ENCODE assay signal across 19 mouse cellular contexts in the genomic region with DNA sequence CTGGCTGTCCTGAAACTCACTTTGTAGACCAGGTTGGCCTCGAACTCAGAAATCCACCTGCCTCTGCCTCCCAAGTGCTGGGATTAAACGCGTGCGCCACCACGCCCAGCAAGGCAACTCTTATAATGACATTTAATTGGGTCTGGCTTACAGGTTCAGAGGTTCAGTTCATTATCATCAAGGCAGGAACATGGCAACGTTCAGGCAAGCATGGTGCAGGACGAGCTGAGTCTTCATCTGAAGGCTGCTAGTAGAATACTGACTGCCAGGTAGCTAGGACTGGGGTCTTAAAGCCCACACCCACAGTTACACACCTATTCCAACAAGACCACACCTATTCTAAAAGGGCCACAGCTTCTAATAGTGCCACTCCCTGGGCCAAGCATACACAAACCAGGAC. TPM values are rescaled to one million over a fixed set of nuclear protein-coding genes. Genes with fewer than 3 reads are reported as not detected.
"Had no signal": no experiment of that assay in that cellular context is flagged by ENCODE, and none has a peak within 500 bp of the region (broad histone marks: within the 10 kb centered on the region; RNA-seq: fewer than 3 reads in every experiment).

No protein-coding gene starts in this region.

RNA-seq across cellular contexts. Expression of gene Gm49361, which starts 57.8 kb away (rescaled TPM):
- polyA plus RNA-seq: cerebellum, adult 2 months; cortical plate, adult 2 months; embryonic facial prominence, embryonic 10.5 days; embryonic facial prominence, embryonic 11.5 days; embryonic facial prominence, embryonic 12.5 days; embryonic facial prominence, embryonic 13.5 days; embryonic facial prominence, embryonic 14.5 days; embryonic facial prominence, embryonic 15.5 days; forebrain, embryonic 10.5 days; forebrain, embryonic 11.5 days; forebrain, embryonic 12.5 days; forebrain, embryonic 13.5 days; forebrain, embryonic 14.5 days; forebrain, embryonic 15.5 days; forebrain, embryonic 16.5 days; forebrain, postnatal 0 days; frontal cortex, adult 2 months; gonadal fat pad, adult 2 months; heart, adult 2 months had no signal
